Mouse (Mus musculus) embryonic facial prominence, embryonic 11.5 days (tissue): ENCODE results near the gene Cpsf7. TPM values are rescaled to one million over a fixed set of nuclear protein-coding genes. Genes with fewer than 3 reads are reported as not detected.
"Not testable (repeated sequence)": the region's sequence is repeated elsewhere in the genome, so short reads cannot be mapped to it uniquely, and the experiment has no call there.

Source experiments
- ATAC-seq: fragments of 200-750 bp; cut with Nextera tagmentation; replicated peaks from 2 replicates; pipeline ENCODE4 v1.8.0; 2017; ENCODE audit warnings: low read depth; ENCODE audit not compliant: insufficient number of reproducible peaks, low FRiP score, low TSS enrichment
- DNase-seq: peaks from one replicate; pipeline ENCODE4 v3.0.0-alpha.2; 2015; ENCODE audit warnings: low spot score
- H3K27ac ChIP-seq: fragments of 300-500 bp; sonication (generic); replicated peaks from 2 replicates; pipeline ENCODE4 v1.5.1; 2014; ENCODE audit warnings: mild to moderate bottlenecking, low read depth, low read length, control low read depth
- H3K27me3 ChIP-seq: fragments of 300-500 bp; sonication (generic); 2 replicates; pipeline ENCODE4 v1.6.1; 2014; ENCODE audit warnings: mild to moderate bottlenecking, low read length, moderate library complexity, mixed read lengths; ENCODE audit not compliant: control insufficient read depth, insufficient read depth
- H3K36me3 ChIP-seq: fragments of 300-500 bp; sonication (generic); replicated peaks from 2 replicates; pipeline ENCODE4 v1.6.1; 2014; ENCODE audit warnings: low read depth, mild to moderate bottlenecking, low read length, moderate library complexity, mixed read lengths; ENCODE audit not compliant: control insufficient read depth, insufficient read depth
- H3K4me1 ChIP-seq: fragments of 300-500 bp; sonication (generic); 2 replicates; pipeline ENCODE4 v1.6.1; 2014; ENCODE audit warnings: low read length, mixed read lengths; ENCODE audit not compliant: control insufficient read depth, insufficient read depth
- H3K4me2 ChIP-seq: fragments of 300-500 bp; sonication (generic); 2 replicates; pipeline ENCODE4 v1.6.1; 2014; ENCODE audit warnings: low read depth, mild to moderate bottlenecking, control low read depth, low read length, moderate library complexity
- H3K4me3 ChIP-seq: fragments of 300-500 bp; sonication (generic); 2 replicates; pipeline ENCODE4 v1.5.1; 2014; ENCODE audit warnings: low read depth, low read length, control low read depth
- H3K9ac ChIP-seq: fragments of 300-500 bp; sonication (generic); replicated peaks from 2 replicates; pipeline ENCODE4 v1.6.1; 2014; ENCODE audit warnings: mild to moderate bottlenecking, control low read depth, low read length
- H3K9me3 ChIP-seq: fragments of 300-500 bp; sonication (generic); replicated peaks from 2 replicates; pipeline ENCODE4 v1.6.1; 2016; ENCODE audit warnings: mild to moderate bottlenecking, low read length, inconsistent platforms, mixed read lengths; ENCODE audit not compliant: control insufficient read depth
- WGBS: fragments of 180-500 bp; shearing (Covaris S2); extraction: QIAGEN DNeasy Blood & Tissue Kit; methylation state at CpG from one replicate; pipeline ENCODE4 v1.1.7; 2014; 5-methylcytosine and 5-hydroxymethylcytosine counted together
- polyA plus RNA-seq: library from polyadenylated mRNA; unstranded; fragments of >200 nt; fragmentation: Nextera tagmentation; extraction: Ambion mirVana; gene quantifications from 2 replicates; pipeline ENCODE4 v1.2.1, GENCODE M21; 2014

Cpsf7 gene
- polyA plus RNA-seq, 1 experiment from 2014 or later = 64.6 TPM

- H3K4me3 ChIP-seq = no peak overlapping the region
- peaks cover 9% of the 10 kb centered on the region for H3K36me3 ChIP-seq
- no peak overlapping the region for H3K27ac ChIP-seq
- DNase-seq = no peak
- WGBS = 96% methylated on average over 5 of the region's 5 CpGs
- H3K4me1 ChIP-seq = no peaks in the 10 kb centered on the region
- H3K4me2 ChIP-seq = no peak overlapping the region
- no peak overlapping the region for H3K9ac ChIP-seq
- no peaks in the 10 kb centered on the region for H3K27me3 ChIP-seq
- no peaks in the 10 kb centered on the region for H3K9me3 ChIP-seq
- no peak for ATAC-seq
Measured at GRCm38 (mm10) chr19:10539454-10539853, 14.4 kb downstream of the Cpsf7 start.

DNA sequence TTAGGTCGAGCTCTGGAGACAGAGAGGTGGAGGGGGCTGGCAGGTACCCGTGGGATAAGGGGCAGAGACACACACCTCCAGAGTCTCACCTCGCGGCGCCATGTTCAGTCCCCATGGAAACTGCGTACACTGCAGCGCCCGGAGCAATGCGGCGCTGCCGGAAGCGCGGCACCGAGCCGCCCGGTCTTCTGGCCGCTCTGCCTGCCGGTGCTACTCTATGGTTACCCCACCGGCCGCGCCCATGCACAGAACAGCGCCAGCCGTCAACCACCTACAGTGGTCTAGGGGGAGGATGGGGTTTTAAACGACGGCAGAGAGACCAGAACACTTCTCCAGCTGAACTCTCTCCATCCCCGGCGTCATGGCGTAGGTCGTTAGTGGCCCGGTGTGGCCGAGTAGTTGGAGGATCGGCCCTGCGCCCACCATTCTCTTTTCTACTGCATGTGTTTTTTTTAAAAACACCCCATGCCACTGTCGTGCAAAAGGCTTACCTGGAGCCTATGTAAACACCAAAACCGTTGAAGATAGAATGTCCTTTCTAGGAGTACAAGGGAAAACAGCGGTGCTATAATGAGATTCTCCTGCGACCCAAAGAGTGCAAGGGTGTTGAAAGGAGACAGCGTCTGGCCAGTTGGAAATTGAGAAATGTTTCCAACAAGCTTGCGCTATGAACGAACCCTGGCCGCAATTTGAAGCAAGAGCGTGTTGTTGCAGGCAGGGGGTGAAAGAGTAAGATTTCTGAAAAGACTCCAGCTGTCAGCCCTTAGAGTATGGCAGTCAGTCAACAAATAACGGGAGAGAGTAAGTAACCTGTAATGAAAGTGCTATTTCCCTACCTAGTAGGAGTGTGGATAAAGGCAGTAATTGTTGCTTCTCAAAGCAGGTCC is 30.8 kb downstream of the Cpsf7 start, which contains the start of gene Tmem216:
Gene Tmem216, minus strand, starts transcription at position 615 of the 887 bp plus-strand sequence.
- Histone ChIP-seq H3K9me3 (no peaks in the 10 kb centered on the region), H3K36me3 (no peaks in the 10 kb centered on the region), H3K4me2 (peak within 1 kb of the TSS; percentile 73), H3K27me3 (no peaks in the 10 kb centered on the region), H3K9ac (peak within 1 kb of the TSS; percentile 68), H3K4me3 (peak within 1 kb of the TSS; percentile 66), H3K4me1 (no peaks in the 10 kb centered on the region), H3K27ac (peak within 1 kb of the TSS; percentile 38; the same call in 1 of the 2 replicates)
- WGBS = 2% methylated on average over 43 of the region's 43 CpGs
- DNase-seq (peak; percentile 89), ATAC-seq (peak; percentile 99)

GRCm38 (mm10) chr19:10557001-10557400 is 31.9 kb downstream of the Cpsf7 start:
- ATAC-seq (no peak), DNase-seq (no peak)
- Histone ChIP-seq H3K9ac (no peak overlapping the region), H3K9me3 (no peaks in the 10 kb centered on the region), H3K27me3 (no peaks in the 10 kb centered on the region), H3K4me1 (no peaks in the 10 kb centered on the region), H3K4me3 (no peak overlapping the region), H3K27ac (no peak overlapping the region), H3K36me3 (no peaks in the 10 kb centered on the region), H3K4me2 (no peak overlapping the region)
- WGBS = 79% methylated on average over 2 of the region's 2 CpGs

DNA sequence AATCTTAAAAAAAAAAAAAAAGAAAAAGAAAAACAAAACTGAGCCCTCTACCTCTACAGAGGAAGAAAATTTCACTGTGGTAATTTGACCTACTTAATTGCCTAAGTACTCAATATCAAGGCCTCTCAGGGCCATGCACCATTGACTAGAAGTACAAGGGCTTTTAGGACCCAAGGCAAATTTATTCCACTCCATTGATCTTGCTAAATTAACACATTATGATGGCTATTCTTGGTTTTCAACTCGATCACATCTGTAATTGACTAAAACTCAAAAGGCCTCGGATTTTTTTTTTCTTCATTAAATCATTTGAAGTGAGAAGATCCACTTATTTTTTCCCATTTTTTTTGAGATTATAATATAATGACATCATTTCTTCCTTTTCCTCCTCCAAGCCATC is 32.4 kb downstream of the Cpsf7 start:
- Histone ChIP-seq H3K4me2 (no peak overlapping the region), H3K4me3 (no peak overlapping the region), H3K27me3 (no peaks in the 10 kb centered on the region), H3K9me3 (no peaks in the 10 kb centered on the region), H3K27ac (no peak overlapping the region), H3K36me3 (no peaks in the 10 kb centered on the region), H3K9ac (no peak overlapping the region), H3K4me1 (no peaks in the 10 kb centered on the region)
- no peak for DNase-seq
- WGBS = 66% methylated on average over 2 of the region's 2 CpGs
- ATAC-seq = no peak

DNA sequence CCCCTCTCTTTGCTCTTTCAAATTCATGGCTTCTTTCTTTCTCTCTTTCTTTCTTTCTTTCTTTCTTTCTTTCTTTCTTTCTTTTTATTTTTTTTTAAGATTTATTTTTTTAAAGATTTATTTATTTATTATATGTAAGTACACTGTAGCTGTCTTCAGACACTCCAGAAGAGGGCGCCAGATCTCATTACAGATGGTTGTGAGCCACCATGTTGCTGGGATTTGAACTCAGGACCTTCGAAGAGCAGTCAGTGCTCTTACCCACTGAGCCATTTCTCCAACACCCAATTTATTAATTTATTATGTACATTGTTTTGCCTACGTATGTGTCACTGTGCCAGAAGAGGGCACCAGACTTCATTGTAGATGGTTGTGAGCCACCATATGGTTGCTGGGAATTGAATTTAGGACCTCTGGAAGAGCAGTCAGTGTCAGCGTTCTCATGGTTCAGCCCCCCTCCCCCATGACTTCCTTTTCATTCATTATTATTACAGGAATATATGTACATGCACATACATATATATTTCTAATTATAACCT is 32.8 kb downstream of the Cpsf7 start:
- WGBS = 69% methylated on average over 4 of the region's 4 CpGs
- H3K4me3 ChIP-seq, ATAC-seq, H3K27me3 ChIP-seq, DNase-seq, H3K9me3 ChIP-seq, H3K36me3 ChIP-seq, H3K27ac ChIP-seq, H3K4me1 ChIP-seq, H3K4me2 ChIP-seq, H3K9ac ChIP-seq: not testable (repeated sequence)

- 36% methylated on average over 5 of the region's 5 CpGs for WGBS
- ATAC-seq = no peak
Measured at GRCm38 (mm10) chr19:10560108-10560507, 35.0 kb downstream of the Cpsf7 start.

DNA sequence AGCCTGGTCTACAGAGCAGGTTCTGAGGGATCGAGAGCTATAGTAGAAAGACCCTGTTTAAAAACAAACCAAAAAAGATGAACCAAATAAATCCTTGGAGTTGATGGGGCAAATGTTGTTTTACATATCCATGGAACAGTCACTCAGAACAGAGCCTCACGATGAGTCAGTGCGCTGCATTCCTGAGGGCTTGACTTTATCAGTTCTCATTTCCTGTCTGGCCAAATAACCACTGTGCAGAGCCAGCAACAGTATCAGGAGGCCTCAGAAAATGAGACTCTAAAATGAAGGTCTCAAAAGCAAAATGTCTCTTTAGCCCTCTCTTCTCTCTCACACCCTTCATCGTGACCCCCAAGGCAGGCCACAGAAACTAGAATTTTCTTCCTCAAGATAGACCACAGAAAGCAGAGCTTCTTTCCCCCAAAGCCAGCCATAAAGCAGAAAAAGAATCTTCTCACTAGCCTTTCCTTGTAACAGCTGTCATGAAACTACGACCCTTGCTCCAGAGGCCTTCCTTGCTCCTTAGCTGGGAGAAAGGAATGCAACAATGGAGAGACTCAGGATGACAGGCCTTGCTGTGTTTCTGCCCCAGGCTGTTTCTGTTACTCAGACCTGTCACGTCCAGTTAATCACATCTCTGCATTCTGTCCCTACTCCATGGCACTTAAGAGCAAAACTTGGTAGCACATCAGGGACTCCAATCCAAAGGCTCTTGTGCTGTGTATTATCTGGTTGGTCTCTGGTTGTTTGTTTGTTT is 36.7 kb downstream of the Cpsf7 start:
- DNase-seq = peak; percentile 39
- no peaks in the 10 kb centered on the region for H3K27me3 ChIP-seq
- peak overlapping the region; percentile 34; the same call in 1 of the 2 replicates for H3K9ac ChIP-seq
- H3K4me1 ChIP-seq = no peaks in the 10 kb centered on the region
- WGBS = 49% methylated on average over 6 of the region's 6 CpGs
- H3K4me3 ChIP-seq = no peak overlapping the region
- H3K9me3 ChIP-seq = no peaks in the 10 kb centered on the region
- no peak overlapping the region for H3K4me2 ChIP-seq
- no peak for ATAC-seq
- H3K36me3 ChIP-seq = no peaks in the 10 kb centered on the region; the same call in 1 of the 2 replicates
- 0 out of 2 replicates have a peak overlapping the region, but pooled peaks have one; percentile 20 for H3K27ac ChIP-seq

More at GRCm38 (mm10) chr19:10560108-10560507, 35.0 kb downstream of the Cpsf7 start:
- Histone ChIP-seq H3K4me3 (no peak overlapping the region), H3K9ac (no peak overlapping the region), H3K4me1 (no peaks in the 10 kb centered on the region), H3K27me3 (no peaks in the 10 kb centered on the region), H3K4me2 (no peak overlapping the region), H3K9me3 (no peaks in the 10 kb centered on the region), H3K27ac (no peak overlapping the region), H3K36me3 (no peaks in the 10 kb centered on the region)
- peak; percentile 39 for DNase-seq
